Mouse (Mus musculus): ENCODE measurements around the gene Chchd1. TPM values are rescaled to one million over a fixed set of nuclear protein-coding genes. Genes with fewer than 3 reads are reported as not detected.

The Chchd1 gene
- polyA plus RNA-seq, 1 experiment: 106 TPM

- Histone ChIP-seq H3K4me1 (ENCODE audit: control insufficient read depth, insufficient read depth, low read length) (no peaks in the 10 kb centered on the region; the same call in 1 of the 2 replicates), H3K4me3 (replicated peaks; ENCODE audit: control insufficient read depth, low read depth, low read length) (no peak overlapping the region), H3K27ac (ENCODE audit: control insufficient read depth, insufficient read depth, low read depth, low read length, poor library complexity) (no peak overlapping the region)
- no peak for TF ChIP-seq POLR2A (IDR thresholded peaks at IDR 0.05; ENCODE audit: borderline replicate concordance, control insufficient read depth, low read depth, low read length)
- WGBS: 81% methylated on average over 4 of the region's 4 CpGs
Observed at GRCm38 (mm10) chr14:20748388-20748787, 45.6 kb downstream of the Chchd1 start.

GRCm38 (mm10) chr14:20749494-20750051, 46.8 kb downstream of the Chchd1 start:
- Histone ChIP-seq H3K4me1 (ENCODE audit: control insufficient read depth, insufficient read depth, low read length) (no peaks in the 10 kb centered on the region; the same call in 1 of the 2 replicates), H3K27ac (ENCODE audit: control insufficient read depth, insufficient read depth, low read depth, low read length, poor library complexity) (no peak overlapping the region), H3K4me3 (replicated peaks; ENCODE audit: control insufficient read depth, low read depth, low read length) (no peak overlapping the region)
- no peak for TF ChIP-seq CTCF (IDR thresholded peaks at IDR 0.05; ENCODE audit: control insufficient read depth, insufficient read depth, low read length)
- TF ChIP-seq POLR2A (IDR thresholded peaks at IDR 0.05; ENCODE audit: borderline replicate concordance, control insufficient read depth, low read depth, low read length): no peak
- WGBS: 93% methylated on average over 4 of the region's 4 CpGs

- Histone ChIP-seq H3K27ac (ENCODE audit: control insufficient read depth, insufficient read depth, low read depth, low read length, poor library complexity) (no peak overlapping the region), H3K4me3 (replicated peaks; ENCODE audit: control insufficient read depth, low read depth, low read length) (no peak overlapping the region), H3K4me1 (ENCODE audit: control insufficient read depth, insufficient read depth, low read length) (no peaks in the 10 kb centered on the region; the same call in 1 of the 2 replicates)
- WGBS: 88% methylated on average over 5 of the region's 5 CpGs
- TF ChIP-seq CTCF (IDR thresholded peaks at IDR 0.05; ENCODE audit: control insufficient read depth, insufficient read depth, low read length) (no peak), POLR2A (IDR thresholded peaks at IDR 0.05; ENCODE audit: borderline replicate concordance, control insufficient read depth, low read depth, low read length) (no peak)
Observed at GRCm38 (mm10) chr14:20750503-20750902, 47.7 kb downstream of the Chchd1 start.

- WGBS: 40% methylated on average over 3 of the region's 3 CpGs
- Histone ChIP-seq H3K27ac (ENCODE audit: control insufficient read depth, insufficient read depth, low read depth, low read length, poor library complexity) (no peak overlapping the region), H3K4me1 (ENCODE audit: control insufficient read depth, insufficient read depth, low read length) (no peaks in the 10 kb centered on the region), H3K4me3 (replicated peaks; ENCODE audit: control insufficient read depth, low read depth, low read length) (no peak overlapping the region)
- TF ChIP-seq POLR2A (IDR thresholded peaks at IDR 0.05; ENCODE audit: borderline replicate concordance, control insufficient read depth, low read depth, low read length) (no peak), CTCF (IDR thresholded peaks at IDR 0.05; ENCODE audit: control insufficient read depth, insufficient read depth, low read length) (no peak)
Observed at GRCm38 (mm10) chr14:20753792-20754191, 51.0 kb downstream of the Chchd1 start.

Other genes with a start within 250 kb of the Chchd1 start
- gene Anxa7, start 222.9 kb upstream of the Chchd1 start, polyA plus RNA-seq (2011; ENCODE audit: insufficient read depth, insufficient read length, low replicate concordance, missing spikeins): 28.3 and 34.6 TPM in 2 replicates
- gene Mss51, start 206.1 kb upstream of the Chchd1 start, polyA plus RNA-seq (2011; ENCODE audit: insufficient read depth, insufficient read length, low replicate concordance, missing spikeins): 7.6 and 7.7 TPM in 2 replicates
- gene Ppp3cb, start 156.4 kb upstream of the Chchd1 start, polyA plus RNA-seq (2011; ENCODE audit: insufficient read depth, insufficient read length, low replicate concordance, missing spikeins): 23.8 and 35.0 TPM in 2 replicates
- 2.2 and 6.4 TPM in 2 replicates for gene Usp54, start 61.9 kb upstream of the Chchd1 start, polyA plus RNA-seq (2011; ENCODE audit: insufficient read depth, insufficient read length, low replicate concordance, missing spikeins)
- gene Myoz1, start 46.5 kb upstream of the Chchd1 start, polyA plus RNA-seq (2011; ENCODE audit: insufficient read depth, insufficient read length, low replicate concordance, missing spikeins): 4.7 TPM in 1 of 2 replicates, not detected in the other
- 0.70 TPM in 1 of 2 replicates, not detected in the other for gene Synpo2l, start 34.7 kb upstream of the Chchd1 start, polyA plus RNA-seq (2011; ENCODE audit: insufficient read depth, insufficient read length, low replicate concordance, missing spikeins)
- gene Sec24c, start 28.7 kb upstream of the Chchd1 start, polyA plus RNA-seq (2011; ENCODE audit: insufficient read depth, insufficient read length, low replicate concordance, missing spikeins): 29.8 and 49.6 TPM in 2 replicates
- gene Fut11, start 8.0 kb upstream of the Chchd1 start, polyA plus RNA-seq (2011; ENCODE audit: insufficient read depth, insufficient read length, low replicate concordance, missing spikeins): 3.6 and 5.8 TPM in 2 replicates
- gene Zswim8, start 4.5 kb downstream of the Chchd1 start, polyA plus RNA-seq (2011; ENCODE audit: insufficient read depth, insufficient read length, low replicate concordance, missing spikeins): 48.8 and 105 TPM in 2 replicates
- gene Ndst2, start 31.6 kb downstream of the Chchd1 start, polyA plus RNA-seq (2011; ENCODE audit: insufficient read depth, insufficient read length, low replicate concordance, missing spikeins): 21.1 and 50.0 TPM in 2 replicates
- gene Camk2g, start 91.1 kb downstream of the Chchd1 start, polyA plus RNA-seq (2011; ENCODE audit: insufficient read depth, insufficient read length, low replicate concordance, missing spikeins): 4.8 and 13.8 TPM in 2 replicates
- 1.8 and 6.9 TPM in 2 replicates for gene Plau, start 133.7 kb downstream of the Chchd1 start, polyA plus RNA-seq (2011; ENCODE audit: insufficient read depth, insufficient read length, low replicate concordance, missing spikeins)
- 31.5 and 59.2 TPM in 2 replicates for gene Vcl, start 226.4 kb downstream of the Chchd1 start, polyA plus RNA-seq (2011; ENCODE audit: insufficient read depth, insufficient read length, low replicate concordance, missing spikeins)